Mouse (Mus musculus) heart, embryonic 10.5 days (tissue): Measurements from ENCODE around the gene Cntd1. TPM values are rescaled to one million over a fixed set of nuclear protein-coding genes. Genes with fewer than 3 reads are reported as not detected.

Source experiments
- DNase-seq: peaks from one replicate; pipeline ENCODE4 v3.0.0-alpha.2; 2017; ENCODE audit warnings: low spot score
- H3K27ac ChIP-seq: fragments of 300-500 bp; sonication (generic); 2 replicates; pipeline ENCODE4 v1.5.1; 2016; ENCODE audit warnings: mild to moderate bottlenecking
- H3K27me3 ChIP-seq: fragments of 300-500 bp; sonication (generic); 2 replicates; pipeline ENCODE4 v1.6.1; 2016; ENCODE audit warnings: mild to moderate bottlenecking; ENCODE audit not compliant: poor library complexity, insufficient read depth, severe bottlenecking
- H3K36me3 ChIP-seq: fragments of 300-500 bp; sonication (generic); 2 replicates; pipeline ENCODE4 v1.6.1; 2016; ENCODE audit warnings: mild to moderate bottlenecking, moderate library complexity
- H3K4me1 ChIP-seq: fragments of 300-500 bp; sonication (generic); 2 replicates; pipeline ENCODE4 v1.6.1; 2016; ENCODE audit warnings: mild to moderate bottlenecking
- H3K4me3 ChIP-seq: fragments of 300-500 bp; sonication (generic); 2 replicates; pipeline ENCODE4 v1.5.1; 2016; ENCODE audit warnings: mild to moderate bottlenecking, moderate library complexity
- H3K9me3 ChIP-seq: fragments of 300-500 bp; sonication (generic); 2 replicates; pipeline ENCODE4 v1.6.1; 2016; ENCODE audit warnings: mild to moderate bottlenecking, moderate library complexity
- whole genome bisulfite sequencing: fragments of 180-500 bp; shearing (Covaris S2); methylation state at CpG from one replicate; pipeline ENCODE4 v1.1.7; 2016; 5-methylcytosine and 5-hydroxymethylcytosine counted together
- polyA plus RNA-seq: library from polyadenylated mRNA; unstranded; fragments of >200 nt; fragmentation: Nextera tagmentation; extraction: Ambion mirVana; gene quantifications from 2 replicates; pipeline ENCODE4 v1.2.1, GENCODE M21; 2016

Gene Cntd1
- polyA plus RNA-seq, 1 experiment from 2014 or later = 0.79 TPM

DNA sequence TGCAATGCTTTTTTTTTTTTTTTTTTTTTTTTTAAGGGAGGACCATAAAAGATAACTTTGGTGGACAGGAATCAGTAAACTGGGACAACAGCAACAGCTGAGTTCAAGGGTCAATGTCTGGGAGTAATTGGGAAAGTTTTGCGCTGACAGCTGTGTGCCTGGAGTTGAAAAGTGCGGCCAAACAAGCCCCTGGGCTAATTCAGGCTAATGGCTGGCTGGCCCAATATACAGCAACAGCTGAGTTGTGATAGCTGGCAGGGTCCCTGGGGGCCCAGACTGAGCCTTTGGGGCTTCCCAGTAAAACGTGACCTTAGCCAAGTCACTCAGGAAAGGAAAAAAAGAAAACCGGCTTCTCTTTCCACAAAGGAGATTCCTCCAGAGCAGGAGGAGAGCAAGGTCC is 33.7 kb upstream of the Cntd1 start:
- no peaks in the 10 kb centered on the region for H3K36me3 ChIP-seq
- H3K4me3 ChIP-seq = peak overlapping the region; percentile 76
- no peak for DNase-seq
- WGBS = 38% methylated on average over 4 of the region's 4 CpGs
- H3K27ac ChIP-seq = peak overlapping the region; percentile 89; the same call in 1 of the 2 replicates
- H3K4me1 ChIP-seq = peaks cover 24% of the 10 kb centered on the region
- H3K9me3 ChIP-seq = no peaks in the 10 kb centered on the region
- peaks cover 47% of the 10 kb centered on the region for H3K27me3 ChIP-seq

DNA sequence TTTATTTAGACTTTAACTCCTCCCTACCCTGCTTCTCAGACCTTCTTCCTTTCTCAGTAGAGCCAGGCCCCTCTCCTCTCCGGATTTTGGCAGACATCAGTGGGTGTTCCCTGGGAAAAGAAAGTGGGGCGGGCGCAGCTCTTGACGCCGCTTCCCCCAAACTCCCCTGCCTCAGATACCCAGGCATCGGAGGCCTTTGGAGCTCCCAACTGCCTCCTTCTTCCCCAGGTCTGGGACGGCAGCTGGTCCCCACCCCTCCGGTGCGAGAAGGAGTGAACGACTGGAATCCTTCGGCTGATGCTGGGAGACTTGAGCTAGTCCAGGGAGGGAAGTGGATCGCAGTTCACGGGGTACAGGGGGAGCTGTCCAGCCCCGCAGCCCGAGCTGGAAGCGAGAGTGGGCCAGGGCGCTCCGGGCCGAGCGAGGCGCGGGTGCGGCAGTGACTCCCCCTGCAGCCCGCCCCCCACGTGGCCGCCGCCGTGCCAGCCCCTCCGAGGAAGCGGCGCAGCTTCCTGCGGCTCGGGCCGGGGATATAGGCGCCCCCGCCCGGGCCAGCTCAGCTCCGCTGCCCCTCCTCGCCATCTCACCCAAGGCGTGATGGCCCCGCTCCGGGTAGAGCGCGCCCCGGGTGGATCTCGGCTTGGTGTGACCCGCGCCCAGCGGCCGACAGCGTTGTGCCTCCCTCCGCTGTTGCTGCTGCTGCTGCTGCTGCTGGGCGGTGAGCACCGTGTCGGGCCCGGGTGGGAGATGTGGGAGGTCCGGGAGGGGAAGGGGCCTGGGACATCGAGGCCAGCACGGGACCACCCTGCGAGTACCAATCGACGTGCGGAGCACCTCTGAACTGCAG is 32.7 kb upstream of the Cntd1 start, which contains the start of gene Ramp2:
Ramp2 (plus strand) TSS at position 174 of the 847 bp plus-strand sequence.
- Histone ChIP-seq H3K4me1 (peaks cover 24% of the 10 kb centered on the region), H3K36me3 (no peaks in the 10 kb centered on the region), H3K27me3 (peaks cover 47% of the 10 kb centered on the region), H3K9me3 (no peaks in the 10 kb centered on the region), H3K27ac (peak within 1 kb of the TSS; percentile 89), H3K4me3 (peak within 1 kb of the TSS; percentile 76)
- under 1% methylated on average over 58 of the region's 63 CpGs for WGBS
- no peak for DNase-seq

DNA sequence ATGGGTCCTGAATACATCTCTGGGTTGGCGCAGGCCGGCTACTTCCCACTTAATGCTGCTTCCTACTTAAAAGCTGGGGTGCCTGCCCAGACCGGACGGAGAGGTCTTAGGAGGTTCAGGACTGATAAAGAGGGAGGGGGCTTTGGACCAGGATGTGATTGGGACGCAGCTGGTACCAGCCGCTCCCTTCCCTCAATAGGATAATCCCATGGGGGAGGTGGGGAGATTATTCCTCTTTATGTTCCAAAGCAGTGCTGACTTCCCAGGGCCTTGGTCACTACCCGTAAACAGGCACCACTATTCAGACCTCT is 32.2 kb upstream of the Cntd1 start:
- H3K9me3 ChIP-seq = no peaks in the 10 kb centered on the region
- H3K4me3 ChIP-seq = peak overlapping the region; percentile 76
- peaks cover 47% of the 10 kb centered on the region for H3K27me3 ChIP-seq
- no peaks in the 10 kb centered on the region for H3K36me3 ChIP-seq
- peaks cover 24% of the 10 kb centered on the region for H3K4me1 ChIP-seq
- peak; percentile 65 for DNase-seq
- WGBS = 2% methylated on average over 7 of the region's 7 CpGs
- peak overlapping the region; percentile 89 for H3K27ac ChIP-seq

GRCm38 (mm10) chr11:101247521-101248030 is 31.2 kb upstream of the Cntd1 start:
- peaks cover 26% of the 10 kb centered on the region for H3K4me1 ChIP-seq
- WGBS = 64% methylated on average over 6 of the region's 6 CpGs
- DNase-seq = no peak
- H3K36me3 ChIP-seq = no peaks in the 10 kb centered on the region
- peak overlapping the region; percentile 89; the same call in 1 of the 2 replicates for H3K27ac ChIP-seq
- H3K4me3 ChIP-seq = peak overlapping the region; percentile 76
- H3K27me3 ChIP-seq = peaks cover 47% of the 10 kb centered on the region
- no peaks in the 10 kb centered on the region for H3K9me3 ChIP-seq

- Histone ChIP-seq H3K4me3 (peak overlapping the region; percentile 76), H3K27me3 (peaks cover 47% of the 10 kb centered on the region), H3K27ac (peak overlapping the region; percentile 64; the same call in 1 of the 2 replicates), H3K36me3 (no peaks in the 10 kb centered on the region), H3K4me1 (peaks cover 32% of the 10 kb centered on the region), H3K9me3 (no peaks in the 10 kb centered on the region)
- DNase-seq = no peak
- 28% methylated on average over 14 of the region's 14 CpGs for WGBS
Observed at GRCm38 (mm10) chr11:101248258-101248994, 30.4 kb upstream of the Cntd1 start.

- Histone ChIP-seq H3K4me3 (no peak overlapping the region), H3K27me3 (peaks cover 25% of the 10 kb centered on the region), H3K4me1 (peaks cover 37% of the 10 kb centered on the region), H3K9me3 (no peaks in the 10 kb centered on the region), H3K36me3 (0 out of 2 replicates have a peak, but pooled peaks cover 2% of the 10 kb centered on the region), H3K27ac (no peak overlapping the region)
- WGBS = 74% methylated on average over 2 of the region's 2 CpGs
- no peak for DNase-seq
Observed at GRCm38 (mm10) chr11:101251031-101251430, 27.8 kb upstream of the Cntd1 start.

DNA sequence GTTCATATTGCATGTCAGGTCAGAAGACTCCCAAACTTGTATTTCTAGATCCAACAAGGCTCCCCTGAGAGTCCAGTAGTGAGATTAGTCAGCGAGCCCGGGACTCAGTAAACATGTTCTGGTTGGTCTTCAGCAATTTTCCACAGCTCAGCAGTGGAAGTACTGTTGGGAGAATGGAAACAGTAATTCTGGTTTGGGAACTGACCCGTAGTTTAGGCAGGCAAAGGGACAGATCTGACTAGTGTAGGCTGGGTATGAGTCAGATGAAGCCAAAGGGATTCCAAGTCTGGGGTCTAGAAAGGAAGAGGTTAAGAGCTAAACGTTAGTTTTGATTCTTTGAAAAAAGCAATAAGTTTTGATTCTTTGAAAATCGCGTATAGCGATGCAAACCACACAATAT is 25.9 kb upstream of the Cntd1 start:
- Histone ChIP-seq H3K9me3 (no peaks in the 10 kb centered on the region), H3K36me3 (peaks cover 17% of the 10 kb centered on the region), H3K27me3 (peaks cover 6% of the 10 kb centered on the region), H3K27ac (peak overlapping the region; percentile 97), H3K4me3 (peak overlapping the region; percentile 94), H3K4me1 (peaks cover 31% of the 10 kb centered on the region)
- WGBS = 13% methylated on average over 7 of the region's 7 CpGs
- no peak for DNase-seq

DNA sequence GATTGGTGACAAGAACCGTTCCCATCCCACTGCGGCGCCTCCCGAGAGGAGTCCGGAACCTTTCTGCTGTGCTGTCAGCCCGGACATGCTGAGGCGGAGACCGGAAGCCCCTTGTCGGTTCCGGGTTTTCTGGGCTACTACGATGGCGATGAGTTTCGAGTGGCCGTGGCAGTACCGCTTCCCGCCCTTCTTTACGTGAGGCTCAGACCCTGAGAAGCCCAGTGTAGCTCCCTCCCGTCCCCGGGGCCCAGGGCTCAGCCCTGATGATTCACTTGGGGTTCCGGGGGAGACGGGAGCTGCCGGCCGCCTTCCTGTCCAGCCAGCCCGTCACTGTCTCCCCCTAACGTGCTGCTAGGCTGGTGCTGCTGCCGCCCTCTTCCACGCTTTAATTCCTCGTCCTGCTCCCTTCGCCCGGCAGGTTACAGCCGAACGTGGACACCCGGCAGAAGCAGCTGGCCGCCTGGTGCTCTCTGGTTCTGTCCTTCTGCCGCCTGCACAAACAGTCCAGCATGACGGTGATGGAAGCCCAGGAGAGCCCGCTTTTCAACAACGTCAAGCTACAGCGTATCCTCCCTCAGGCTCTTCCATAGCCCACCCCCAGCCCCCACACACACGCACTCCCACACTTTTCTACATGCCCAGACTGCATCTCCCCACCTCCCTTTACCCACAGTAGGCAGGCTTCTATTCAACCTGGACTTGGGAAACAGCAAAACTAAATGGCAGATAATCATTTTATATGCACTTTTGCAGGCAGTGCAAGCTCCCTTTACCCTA is 25.0 kb upstream of the Cntd1 start, which contains the start of gene Vps25:
Vps25 (plus strand) TSS at position 95 of the 777 bp plus-strand sequence.
- Histone ChIP-seq H3K36me3 (peaks cover 20% of the 10 kb centered on the region), H3K4me1 (peaks cover 36% of the 10 kb centered on the region), H3K27ac (peak within 1 kb of the TSS; percentile 97), H3K9me3 (no peaks in the 10 kb centered on the region), H3K4me3 (peak within 1 kb of the TSS; percentile 94), H3K27me3 (no peaks in the 10 kb centered on the region)
- DNase-seq = peak; percentile 93
- WGBS = under 1% methylated on average over 40 of the region's 40 CpGs

GRCm38 (mm10) chr11:101255826-101256775 is 22.7 kb upstream of the Cntd1 start:
- H3K4me1 ChIP-seq = peaks cover 59% of the 10 kb centered on the region

DNA sequence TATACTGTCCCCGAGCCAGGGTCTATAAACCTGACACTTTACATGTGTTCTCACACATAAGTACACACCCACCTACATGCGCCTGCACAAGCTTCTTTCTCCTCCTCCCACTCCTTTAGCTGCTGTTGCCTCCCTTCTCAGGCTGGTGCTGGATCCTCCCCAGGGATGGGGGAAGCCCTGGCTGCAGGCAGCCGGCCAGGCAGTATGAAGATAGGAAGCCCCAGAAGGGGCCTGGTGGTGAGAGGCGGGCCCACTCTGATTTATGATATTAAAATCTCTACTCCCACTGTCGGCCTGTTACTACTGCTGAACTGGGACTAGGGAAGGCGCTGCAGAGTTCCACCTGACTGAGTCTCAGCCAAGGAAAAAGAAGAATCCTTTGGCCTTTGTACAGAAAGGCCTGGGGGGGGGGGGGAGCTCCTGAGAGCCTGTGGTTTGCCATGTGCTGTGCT is 19.5 kb upstream of the Cntd1 start:
- 40% methylated on average over 6 of the region's 6 CpGs for WGBS

More at GRCm38 (mm10) chr11:101255826-101256775, 22.7 kb upstream of the Cntd1 start:
- Histone ChIP-seq H3K4me3 (no peak overlapping the region), H3K36me3 (peaks cover 20% of the 10 kb centered on the region), H3K27ac (peak overlapping the region; percentile 59), H3K27me3 (peaks cover under 1% of the 10 kb centered on the region; the same call in 1 of the 2 replicates), H3K9me3 (no peaks in the 10 kb centered on the region)
- WGBS = 69% methylated on average over 13 of the region's 13 CpGs
- DNase-seq = peak; percentile 66

More for the DNA sequence above, 19.5 kb upstream of the Cntd1 start:
- H3K9me3 ChIP-seq = no peaks in the 10 kb centered on the region
- peaks cover 75% of the 10 kb centered on the region for H3K4me1 ChIP-seq
- H3K27me3 ChIP-seq = peaks cover 32% of the 10 kb centered on the region
- H3K27ac ChIP-seq = peak overlapping the region; percentile 83
- peak overlapping the region; percentile 73 for H3K4me3 ChIP-seq
- peaks cover 20% of the 10 kb centered on the region for H3K36me3 ChIP-seq
- DNase-seq = peak; percentile 85
